Mouse (Mus musculus): Measurements from ENCODE around the gene Ptpa. TPM values are rescaled to one million over a fixed set of nuclear protein-coding genes. Genes with fewer than 3 reads are reported as not detected.

Gene Ptpa
- total RNA-seq, 2 experiments from 2014 or later: 61.0 to 127 TPM

GRCm38 (mm10) chr2:30456104-30456980 lies 40.5 kb downstream of the Ptpa start:
- no peak for ATAC-seq (replicated peaks; ENCODE audit: poor library complexity, severe bottlenecking)

DNA sequence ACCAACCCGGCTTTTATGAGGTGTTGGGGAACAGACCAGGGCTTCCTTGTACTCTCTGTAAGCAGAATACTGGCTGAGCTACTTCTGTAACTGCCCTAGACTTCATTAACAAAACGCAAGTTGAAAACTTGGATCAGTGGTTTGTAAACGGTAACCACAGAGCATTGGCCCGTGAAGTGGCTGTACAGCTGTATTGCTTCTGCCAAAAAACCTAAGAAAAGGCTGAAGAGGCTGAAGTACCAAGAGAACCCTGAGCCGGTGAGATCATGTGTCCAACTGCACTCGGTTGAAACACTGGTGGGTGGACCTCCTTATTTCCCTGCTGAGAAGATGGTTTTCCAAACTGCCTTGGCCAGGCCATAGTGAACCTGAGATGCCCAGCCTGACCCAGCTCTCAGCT lies 42.5 kb downstream of the Ptpa start:
- ATAC-seq (replicated peaks; ENCODE audit: poor library complexity, severe bottlenecking): no peak

DNA sequence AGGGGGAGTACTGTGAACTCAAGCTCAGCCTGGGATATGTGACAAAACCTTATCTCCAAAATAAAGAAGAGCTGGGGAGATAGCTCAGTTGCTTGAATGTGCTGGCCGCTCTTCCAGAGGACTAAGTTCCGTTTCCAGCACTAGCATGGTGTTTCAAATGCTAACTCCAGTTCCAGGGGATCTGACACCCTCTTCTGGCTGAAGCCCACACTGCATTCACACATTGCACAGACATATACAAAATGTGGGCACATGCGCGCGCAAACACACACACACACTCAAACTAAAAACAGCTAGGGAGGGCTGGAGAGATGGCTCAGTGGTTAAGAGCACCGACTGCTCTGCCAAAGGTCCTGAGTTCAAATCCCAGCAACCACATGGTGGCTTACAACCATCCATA lies 43.4 kb downstream of the Ptpa start:
- no peak for ATAC-seq (replicated peaks; ENCODE audit: poor library complexity, severe bottlenecking)

GRCm38 (mm10) chr2:30463341-30463761 lies 47.5 kb downstream of the Ptpa start:
- ATAC-seq (replicated peaks; ENCODE audit: poor library complexity, severe bottlenecking): no peak

GRCm38 (mm10) chr2:30463904-30464330 lies 48.1 kb downstream of the Ptpa start:
- ATAC-seq (replicated peaks; ENCODE audit: poor library complexity, severe bottlenecking): peak; percentile 96

DNA sequence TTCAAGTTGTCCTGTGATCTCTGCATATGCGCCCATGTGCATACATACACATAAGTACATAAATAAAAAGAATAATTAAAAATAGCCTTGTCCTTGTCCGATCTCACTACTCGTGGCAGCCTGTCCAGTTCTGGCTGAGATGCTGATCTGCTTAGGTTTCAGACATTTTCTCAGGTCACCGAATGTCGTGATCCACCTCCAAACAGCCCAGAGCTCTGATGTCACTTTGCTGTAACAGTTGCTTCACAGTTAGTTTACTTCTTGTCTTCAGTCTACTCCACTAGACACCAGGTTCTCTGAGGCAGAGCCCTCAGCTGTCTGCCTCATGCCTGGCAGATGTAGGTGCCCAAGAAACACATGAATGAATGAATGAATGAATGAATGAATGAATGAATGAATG lies 48.6 kb downstream of the Ptpa start:
- peak; percentile 38 for ATAC-seq (replicated peaks; ENCODE audit: poor library complexity, severe bottlenecking)

- no peak for ATAC-seq (replicated peaks; ENCODE audit: poor library complexity, severe bottlenecking)
These were observed 50.9 kb downstream of the Ptpa start for GRCm38 (mm10) chr2:30466787-30467186.

DNA sequence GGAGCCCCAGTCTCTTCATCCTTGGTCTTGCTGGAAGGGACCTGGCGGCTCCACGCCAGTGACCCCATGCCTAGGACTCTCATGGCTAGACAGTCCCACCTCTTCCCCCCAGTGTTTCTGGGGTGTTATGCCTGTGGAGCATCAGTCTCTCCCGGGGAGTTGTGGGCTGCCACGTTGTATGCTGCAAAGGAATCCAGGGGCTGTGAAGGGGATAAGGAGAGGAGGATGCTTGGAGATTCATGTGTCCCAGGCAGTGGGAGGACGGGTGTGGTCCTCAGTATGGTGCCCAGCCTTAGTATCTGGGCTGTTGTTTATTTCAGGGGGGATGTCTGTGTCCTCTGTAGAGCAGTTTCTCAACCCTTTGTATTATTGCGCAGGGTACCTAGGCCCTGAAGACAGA lies 53.2 kb downstream of the Ptpa start:
- no peak for ATAC-seq (replicated peaks; ENCODE audit: poor library complexity, severe bottlenecking)

DNA sequence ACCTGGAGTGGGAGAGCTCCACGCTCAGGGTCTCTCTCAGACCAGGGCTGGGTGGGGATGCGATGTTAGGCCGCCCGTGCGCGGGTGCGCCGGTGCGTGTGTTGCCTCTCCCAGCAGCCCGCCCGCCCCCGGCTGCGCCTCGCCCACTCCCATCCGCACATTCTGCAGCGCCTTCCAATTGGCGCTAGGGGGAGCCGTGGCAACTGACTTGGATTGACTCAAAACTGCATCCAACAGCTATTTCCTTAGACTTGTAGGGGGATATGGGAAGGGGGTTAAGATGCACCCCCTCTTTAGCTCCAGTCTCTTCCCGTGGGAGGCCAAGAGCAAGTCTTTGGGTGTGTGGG lies 53.9 kb downstream of the Ptpa start:
- ATAC-seq (replicated peaks; ENCODE audit: poor library complexity, severe bottlenecking): peak; percentile 20; the same call in 1 of the 2 replicates

GRCm38 (mm10) chr2:30470143-30470946 lies 54.5 kb downstream of the Ptpa start:
- no peak for ATAC-seq (replicated peaks; ENCODE audit: poor library complexity, severe bottlenecking)

GRCm38 (mm10) chr2:30471051-30471450 lies 55.2 kb downstream of the Ptpa start:
- ATAC-seq (replicated peaks; ENCODE audit: poor library complexity, severe bottlenecking): no peak

GRCm38 (mm10) chr2:30471795-30472720 lies 56.2 kb downstream of the Ptpa start:
- peak; percentile 60 for ATAC-seq (replicated peaks; ENCODE audit: poor library complexity, severe bottlenecking)

GRCm38 (mm10) chr2:30472731-30473351 lies 57.0 kb downstream of the Ptpa start:
- ATAC-seq (replicated peaks; ENCODE audit: poor library complexity, severe bottlenecking): no peak

GRCm38 (mm10) chr2:30473431-30474031 lies 57.7 kb downstream of the Ptpa start:
- ATAC-seq (replicated peaks; ENCODE audit: poor library complexity, severe bottlenecking): no peak

DNA sequence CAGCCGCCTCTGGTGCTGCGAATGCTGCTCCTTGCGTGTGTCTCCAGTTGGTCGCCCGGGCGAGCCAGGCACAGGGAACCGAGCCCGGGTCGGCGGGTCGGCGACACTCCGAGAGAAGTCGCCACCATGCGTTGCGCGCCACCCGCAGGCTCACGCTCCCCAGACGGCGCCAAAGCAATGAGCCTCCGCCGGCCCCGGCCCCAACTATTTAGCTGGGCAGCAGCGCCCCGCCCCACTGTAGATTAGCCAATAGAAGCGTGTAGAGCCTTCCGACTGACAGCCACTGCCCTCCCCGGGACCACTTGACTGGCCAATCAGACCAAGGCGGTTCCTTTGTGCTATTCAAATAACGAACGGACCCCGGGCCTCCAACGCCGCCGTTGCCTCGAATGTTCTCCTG lies 58.2 kb downstream of the Ptpa start, which contains the start of gene Ier5l:
Gene Ier5l (minus strand): TSS at position 181 of the 400 bp plus-strand sequence.
- ATAC-seq (replicated peaks; ENCODE audit: poor library complexity, severe bottlenecking): peak; percentile 75

- no peak for ATAC-seq (replicated peaks; ENCODE audit: poor library complexity, severe bottlenecking)
These were observed 58.9 kb downstream of the Ptpa start for GRCm38 (mm10) chr2:30474776-30475175.

DNA sequence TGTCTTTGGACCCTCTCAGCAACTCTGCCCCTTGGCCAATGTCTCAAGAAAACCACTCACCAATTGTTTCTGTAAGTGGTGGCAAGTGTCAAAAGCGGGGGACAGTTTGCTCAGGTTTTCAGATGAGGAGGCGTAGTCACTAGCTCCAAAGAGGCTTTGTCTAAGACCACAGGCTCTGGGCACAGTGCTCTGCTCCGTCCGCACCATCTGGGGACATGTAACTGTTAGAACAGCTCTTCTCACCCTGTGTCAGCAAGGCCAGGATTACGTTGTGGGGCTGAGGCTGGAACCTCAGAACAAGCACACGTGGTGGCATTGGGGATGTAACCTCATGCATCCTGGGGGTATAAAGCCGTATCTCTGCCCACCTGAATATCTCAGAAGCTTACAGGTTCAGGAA lies 59.6 kb downstream of the Ptpa start:
- no peak for ATAC-seq (replicated peaks; ENCODE audit: poor library complexity, severe bottlenecking)

DNA sequence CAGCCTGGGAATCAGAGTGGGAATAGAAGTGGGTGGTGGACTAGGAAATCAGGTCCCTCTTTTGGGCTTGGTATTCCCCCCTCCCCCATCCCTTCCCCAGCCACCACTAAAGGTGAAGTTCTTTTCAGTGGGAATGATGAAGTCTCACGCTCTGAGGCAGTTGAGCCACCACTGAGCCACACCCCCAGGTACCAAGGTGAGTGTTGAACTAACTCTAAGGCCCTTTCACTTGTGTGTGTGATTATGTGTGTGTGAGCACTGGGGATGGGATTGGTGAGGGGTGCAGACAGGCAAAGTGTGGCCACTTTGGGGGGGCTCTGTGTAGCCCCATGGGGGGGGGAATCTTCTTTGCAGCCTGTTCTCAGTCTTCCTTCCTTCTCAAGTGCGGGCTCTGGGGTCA lies 60.4 kb downstream of the Ptpa start:
- ATAC-seq (replicated peaks; ENCODE audit: poor library complexity, severe bottlenecking): no peak

DNA sequence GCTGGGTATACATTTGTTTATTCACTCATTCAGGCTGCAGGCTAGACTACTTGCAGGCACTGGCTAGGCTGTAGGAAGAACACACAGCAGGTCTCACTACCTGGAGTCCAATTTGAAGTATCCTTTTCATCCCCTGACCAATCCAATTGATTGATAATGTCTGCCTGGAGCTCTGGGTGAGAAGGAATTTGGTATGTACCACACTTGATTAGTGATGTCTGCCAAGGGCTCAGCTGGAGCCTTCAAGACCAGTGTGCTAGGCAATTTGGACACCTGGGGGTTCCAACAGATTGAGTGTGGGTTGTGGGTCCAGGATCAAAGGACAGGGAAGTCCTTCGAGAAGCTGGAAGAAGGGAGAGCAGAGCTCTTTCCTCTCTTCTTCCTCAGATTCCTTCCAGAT lies 62.7 kb downstream of the Ptpa start:
- ATAC-seq (replicated peaks; ENCODE audit: poor library complexity, severe bottlenecking): no peak

Measured in granulocyte monocyte progenitor cell, adult 5-6 weeks (primary cell).